Mouse (Mus musculus) retina, adult 2 months (tissue): ENCODE results near the gene Frg2f1.
"Not testable (repeated sequence)": the region's sequence is repeated elsewhere in the genome, so short reads cannot be mapped to it uniquely, and the experiment has no call there.

ENCODE experiments used
- DNase-seq: peaks from one replicate; pipeline ENCODE4 v3.0.0-alpha.2; 2012; ENCODE audit warnings: low read depth, low spot score

The Frg2f1 gene

GRCm38 (mm10) chr4:119539031-119539824 lies at the start of gene Frg2f1:
Frg2f1 (minus strand) TSS chr4:119539529.
- DNase-seq, result peak; percentile 89

- DNase-seq, result no peak
These were observed 48.7 kb upstream of the Frg2f1 start for GRCm38 (mm10) chr4:119588037-119588436.

GRCm38 (mm10) chr4:119575459-119575858 lies 36.1 kb upstream of the Frg2f1 start:
- DNase-seq, result no peak

GRCm38 (mm10) chr4:119574504-119574903 lies 35.2 kb upstream of the Frg2f1 start:
- no peak for DNase-seq

GRCm38 (mm10) chr4:119572682-119573081 lies 33.4 kb upstream of the Frg2f1 start:
- DNase-seq, result no peak

GRCm38 (mm10) chr4:119566322-119566835 lies 27.1 kb upstream of the Frg2f1 start:
- no peak for DNase-seq

- DNase-seq, result no peak
These were observed 23.8 kb upstream of the Frg2f1 start for GRCm38 (mm10) chr4:119563136-119563535.

GRCm38 (mm10) chr4:119555466-119555865 lies 16.1 kb upstream of the Frg2f1 start:
- no peak for DNase-seq

- DNase-seq, result no peak
These were observed 11.5 kb upstream of the Frg2f1 start for GRCm38 (mm10) chr4:119550864-119551263.

- DNase-seq, result no peak
These were observed 1.2 kb upstream of the Frg2f1 start for GRCm38 (mm10) chr4:119540533-119540890.

GRCm38 (mm10) chr4:119539836-119540532 lies 655 bp upstream of the Frg2f1 start:
- no peak for DNase-seq

- DNase-seq, result no peak
These were observed 1.9 kb downstream of the Frg2f1 start for GRCm38 (mm10) chr4:119537436-119537835.

GRCm38 (mm10) chr4:119536615-119537014 lies 2.7 kb downstream of the Frg2f1 start, which contains the start of gene Foxj3:
Foxj3 (plus strand) TSS chr4:119537004.
- not testable (repeated sequence) for DNase-seq

- no peak for DNase-seq
These were observed 4.2 kb downstream of the Frg2f1 start for GRCm38 (mm10) chr4:119535103-119535502.

GRCm38 (mm10) chr4:119531813-119532212 lies 7.5 kb downstream of the Frg2f1 start:
- no peak for DNase-seq

GRCm38 (mm10) chr4:119526329-119526845 lies 12.9 kb downstream of the Frg2f1 start:
- no peak for DNase-seq

- no peak for DNase-seq
These were observed 14.9 kb downstream of the Frg2f1 start for GRCm38 (mm10) chr4:119524466-119524865.

- DNase-seq, result no peak
These were observed 15.3 kb downstream of the Frg2f1 start for GRCm38 (mm10) chr4:119524010-119524409.

- no peak for DNase-seq
These were observed 15.8 kb downstream of the Frg2f1 start for GRCm38 (mm10) chr4:119523575-119523974.

GRCm38 (mm10) chr4:119512731-119513141 lies 26.6 kb downstream of the Frg2f1 start:
- no peak for DNase-seq

- no peak for DNase-seq
These were observed 27.7 kb downstream of the Frg2f1 start for GRCm38 (mm10) chr4:119511591-119511990.

GRCm38 (mm10) chr4:119498319-119498848 lies 40.9 kb downstream of the Frg2f1 start:
- DNase-seq, result no peak
